Mouse (Mus musculus): ENCODE data around the gene Tnfrsf18.

The Tnfrsf18 gene

DNA sequence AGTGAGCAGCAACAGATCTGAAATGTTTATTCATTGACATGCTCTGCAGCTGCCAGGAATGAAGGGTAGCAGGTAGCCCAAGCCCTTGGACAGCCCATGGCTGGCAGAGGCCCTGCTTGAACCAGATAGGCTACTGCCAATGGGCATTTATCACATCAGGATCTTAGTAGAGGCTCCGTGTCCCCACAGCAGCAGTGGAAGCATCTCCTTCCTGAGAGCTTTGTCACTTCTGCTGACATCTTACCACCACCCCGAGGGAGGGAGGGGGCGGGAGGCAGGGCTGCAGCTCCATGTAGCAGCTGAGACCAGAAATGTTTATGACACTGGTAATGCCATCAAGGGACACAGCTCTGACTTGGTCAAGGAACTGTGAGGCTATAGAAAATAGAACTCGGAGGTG is 6.9 kb downstream of the Tnfrsf18 start:
- no peak for DNase-seq (ENCODE audit: low spot score)

DNA sequence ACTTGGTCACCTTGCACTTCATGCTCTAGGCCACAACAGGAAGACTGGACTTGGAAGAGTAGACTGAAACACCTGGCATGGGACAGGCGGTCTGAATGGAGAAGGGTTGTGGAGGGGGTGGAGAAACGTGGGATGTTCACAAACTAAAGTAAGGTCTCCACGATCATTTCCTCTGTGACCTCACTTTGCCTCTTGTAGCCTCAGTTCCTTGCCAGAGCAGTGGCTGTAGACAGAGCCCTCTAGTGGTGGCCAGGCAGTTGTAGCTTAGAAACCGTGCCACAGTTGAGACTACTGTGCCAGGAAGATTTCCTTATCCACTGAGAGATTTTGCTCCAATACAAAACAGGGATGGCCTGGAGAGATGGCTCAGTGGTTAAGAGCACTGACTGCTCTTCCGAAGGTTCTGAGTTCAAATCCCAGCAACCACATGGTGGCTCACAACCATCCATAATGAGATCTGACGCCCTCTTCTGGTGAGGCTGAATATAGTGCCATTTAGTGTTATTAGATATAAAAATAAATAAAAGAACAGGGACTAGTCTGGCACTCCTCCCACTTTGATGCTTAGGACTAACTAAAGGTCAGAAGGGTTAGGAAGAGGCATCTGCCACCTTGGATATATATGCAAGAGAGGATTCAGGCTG is 7.6 kb downstream of the Tnfrsf18 start:
- no peak for DNase-seq (ENCODE audit: low spot score)

DNA sequence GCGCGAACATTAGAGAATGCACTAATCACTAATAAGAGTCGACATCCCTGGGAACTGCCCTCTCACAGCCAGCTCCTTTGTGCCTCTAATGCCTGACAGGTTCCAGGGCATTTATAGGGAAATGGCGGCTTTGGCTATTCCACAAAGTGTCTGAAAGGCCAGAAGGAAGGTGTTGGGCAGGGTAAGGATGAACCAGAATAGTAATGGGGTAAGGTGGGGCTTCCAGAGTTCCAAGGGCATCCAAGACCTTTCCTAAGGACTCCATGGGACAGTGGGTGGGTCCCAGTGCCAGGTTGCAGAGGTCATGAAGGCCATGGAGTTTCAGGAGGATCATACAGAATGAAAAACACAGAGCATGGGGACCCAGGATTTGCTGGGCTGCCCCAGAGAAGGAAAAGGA is 8.3 kb downstream of the Tnfrsf18 start:
- no peak for DNase-seq (ENCODE audit: low spot score)

DNA sequence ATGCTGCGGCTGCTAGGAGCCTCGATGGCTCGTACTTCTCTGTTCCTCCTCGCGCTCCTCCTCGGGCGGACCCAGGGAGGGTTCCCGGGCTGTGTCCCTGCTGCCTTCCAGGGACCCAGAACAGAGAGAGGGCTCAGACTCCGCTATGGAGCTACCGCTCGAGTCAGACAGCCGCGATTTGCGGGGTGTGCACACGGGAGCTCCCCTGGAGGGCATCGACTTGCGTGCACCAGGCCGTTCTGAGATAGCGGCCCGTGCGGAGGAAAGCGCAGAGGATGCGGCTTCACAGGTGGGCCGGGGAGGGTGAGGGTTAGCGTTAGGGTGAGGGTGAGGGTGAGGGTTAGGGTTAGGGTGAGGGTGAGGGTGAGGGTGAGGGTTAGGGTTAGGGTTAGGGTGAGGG is 8.9 kb downstream of the Tnfrsf18 start:
- no peak for DNase-seq (ENCODE audit: low spot score)

DNA sequence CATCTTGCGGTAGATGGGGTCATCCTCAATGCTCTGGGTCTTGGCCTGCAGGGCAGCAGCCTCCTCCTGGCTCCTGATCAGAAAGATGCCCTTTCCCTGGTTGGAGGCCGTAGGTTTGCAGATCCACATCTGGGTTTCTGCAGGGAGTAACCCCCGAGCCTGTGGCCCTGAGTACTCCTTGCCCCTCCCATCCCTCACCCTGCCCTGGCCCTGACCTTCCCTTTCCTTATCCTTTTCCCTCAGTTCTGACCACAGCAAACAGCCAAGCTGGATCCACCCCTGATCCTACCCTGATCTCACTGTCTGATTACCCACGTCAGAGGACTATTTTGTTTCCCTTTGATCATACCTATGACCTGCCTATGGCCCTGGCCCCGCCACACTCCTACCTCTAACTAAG is 18.8 kb downstream of the Tnfrsf18 start:
- peak; percentile 72 for DNase-seq (ENCODE audit: low spot score)

DNA sequence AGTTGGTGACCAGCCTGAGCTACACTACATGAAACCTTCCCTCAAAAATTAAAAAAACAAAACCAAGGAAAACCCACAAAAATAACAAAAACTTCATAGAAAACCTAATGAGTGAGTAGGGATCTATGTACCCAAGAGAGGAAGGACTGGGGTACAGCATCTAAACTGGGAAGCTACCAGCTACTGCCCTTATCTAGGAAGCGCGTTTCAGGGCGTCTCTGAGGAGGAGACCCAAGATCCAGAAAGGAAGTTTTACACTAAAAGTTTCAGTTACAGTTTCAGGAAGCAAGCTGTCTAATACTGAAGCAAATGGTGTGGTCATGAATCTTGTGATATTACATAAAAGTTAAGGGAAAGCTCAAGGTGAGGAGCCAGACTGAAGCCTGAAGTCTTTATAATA is 23.8 kb downstream of the Tnfrsf18 start:
- DNase-seq (ENCODE audit: low spot score) = no peak

DNA sequence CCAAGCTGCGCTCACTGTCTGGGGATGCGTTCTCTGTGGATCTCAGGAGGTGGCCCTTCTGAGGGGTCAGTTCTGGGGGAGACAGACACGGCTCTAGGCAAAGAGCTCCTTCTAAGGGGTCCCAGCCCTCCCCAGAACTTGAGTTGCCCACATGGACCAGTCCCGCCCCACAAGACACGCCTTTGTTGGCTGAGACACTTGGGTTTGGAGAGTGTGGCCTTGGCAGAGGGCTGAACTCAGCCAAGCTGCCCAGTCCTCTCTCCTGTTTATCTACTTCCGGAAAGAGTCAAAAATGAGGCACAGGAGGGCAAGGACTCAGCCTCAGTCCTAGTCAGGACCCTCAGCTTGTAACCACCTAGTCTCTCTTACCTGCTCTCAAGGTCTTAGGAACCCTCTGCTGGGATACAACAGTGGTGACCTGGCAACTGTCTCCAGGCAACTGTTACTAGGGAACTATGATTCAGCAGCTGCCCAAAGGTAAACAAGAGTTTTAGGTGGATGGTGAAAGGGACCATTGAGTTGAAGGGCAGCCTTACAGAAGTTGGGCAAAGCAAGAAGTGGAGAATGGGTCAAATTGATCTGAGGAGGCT is 24.5 kb downstream of the Tnfrsf18 start:
- peak; percentile 80 for DNase-seq (ENCODE audit: low spot score)

DNA sequence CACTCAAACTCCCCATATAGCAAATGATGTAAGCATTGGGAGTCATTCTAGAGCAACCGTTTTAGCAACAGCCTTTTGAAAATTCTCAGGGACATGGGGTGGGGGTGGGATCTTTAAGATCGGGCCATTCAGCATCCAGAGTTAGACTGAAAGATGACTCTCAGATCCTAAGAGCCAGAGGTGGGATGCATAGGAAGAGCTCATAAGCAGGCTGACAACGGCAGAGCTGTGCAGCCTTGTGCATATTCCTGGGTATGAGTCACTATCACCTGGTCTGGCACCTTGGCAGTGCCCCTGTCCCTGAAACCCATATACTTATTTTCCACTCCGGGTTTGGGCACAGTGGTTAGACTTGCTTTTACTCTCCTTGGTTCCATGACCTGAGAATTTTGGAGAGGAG is 27.1 kb downstream of the Tnfrsf18 start:
- DNase-seq (ENCODE audit: low spot score) = no peak

DNA sequence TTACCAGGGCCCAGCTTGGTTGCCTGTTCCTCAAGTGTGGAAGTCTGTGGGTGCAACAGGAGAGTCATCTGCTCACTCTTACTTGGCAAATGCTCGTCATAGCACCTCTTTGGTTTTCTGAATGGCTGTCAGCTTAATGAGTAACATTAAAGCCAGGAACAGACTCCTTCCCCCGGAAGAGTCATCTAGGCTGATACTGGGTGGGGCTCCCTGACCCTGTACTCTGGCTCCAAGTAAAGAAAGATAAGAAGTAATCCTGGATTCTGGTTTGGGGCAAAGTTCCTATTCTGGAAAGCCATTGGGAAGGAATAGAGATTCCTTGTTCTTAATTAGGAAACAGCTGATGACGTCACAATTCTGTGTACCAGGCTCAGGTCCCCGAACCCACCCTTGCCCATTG is 28.2 kb downstream of the Tnfrsf18 start:
- DNase-seq (ENCODE audit: low spot score) = no peak

DNA sequence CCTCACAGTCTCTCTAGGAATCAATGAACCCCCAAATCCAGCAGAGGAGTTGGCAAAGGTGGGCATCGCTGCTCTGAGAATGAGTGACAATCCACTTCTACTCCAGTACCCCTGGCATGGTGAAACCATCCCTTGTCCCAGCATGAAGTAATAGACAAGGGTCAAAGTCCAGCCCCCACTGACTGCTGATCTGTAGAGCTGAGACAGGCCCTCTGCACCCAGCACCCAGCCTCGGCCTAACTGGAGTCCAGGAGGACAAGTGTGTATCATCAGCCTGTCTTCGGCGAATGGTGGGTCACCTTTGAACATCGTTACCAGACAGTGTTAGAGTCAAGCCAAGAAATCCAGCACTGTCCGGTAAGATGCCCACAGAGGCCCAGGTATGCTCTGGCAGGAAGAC is 28.6 kb downstream of the Tnfrsf18 start:
- DNase-seq (ENCODE audit: low spot score) = no peak

DNA sequence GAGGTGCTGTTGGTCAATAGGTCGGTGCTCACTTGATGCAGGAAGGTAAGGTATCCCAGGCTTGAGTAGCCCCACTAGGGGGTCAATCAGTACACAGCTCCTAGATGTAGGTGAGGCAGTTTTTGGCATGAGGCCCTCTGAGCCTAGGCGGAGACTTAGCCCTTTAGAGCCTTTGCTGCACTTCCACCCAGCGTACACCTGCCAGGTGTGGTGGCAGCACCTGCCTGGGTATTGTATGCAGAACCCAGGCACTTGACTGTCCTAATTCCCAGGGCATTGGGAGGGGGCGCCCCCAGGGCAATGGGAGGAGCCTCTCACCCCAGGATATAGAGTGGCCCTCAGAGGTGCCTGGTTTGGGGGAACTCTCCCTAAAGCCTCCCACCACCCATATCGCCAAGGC is 29.2 kb downstream of the Tnfrsf18 start:
- no peak for DNase-seq (ENCODE audit: low spot score)

DNA sequence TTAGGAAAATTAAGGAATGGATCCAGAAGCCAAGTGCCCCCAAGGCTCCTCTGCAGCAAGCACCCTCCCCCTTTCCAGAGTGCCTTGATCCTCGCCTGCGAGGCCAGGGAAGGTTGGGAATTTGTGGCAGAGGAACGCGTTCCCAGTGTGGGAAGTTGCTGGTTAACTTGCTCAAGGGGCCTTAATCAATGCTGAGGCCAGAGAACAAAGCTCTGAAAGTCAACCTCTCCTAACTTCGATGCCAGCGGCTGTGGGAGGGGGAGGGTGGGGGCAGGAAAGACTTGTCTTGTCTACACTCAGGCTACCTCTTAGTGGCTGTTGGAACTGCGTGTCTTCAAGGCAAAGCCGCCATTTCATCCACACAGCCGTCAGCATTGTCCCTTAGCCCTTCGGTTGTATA is 31.7 kb downstream of the Tnfrsf18 start:
- no peak for DNase-seq (ENCODE audit: low spot score)

DNA sequence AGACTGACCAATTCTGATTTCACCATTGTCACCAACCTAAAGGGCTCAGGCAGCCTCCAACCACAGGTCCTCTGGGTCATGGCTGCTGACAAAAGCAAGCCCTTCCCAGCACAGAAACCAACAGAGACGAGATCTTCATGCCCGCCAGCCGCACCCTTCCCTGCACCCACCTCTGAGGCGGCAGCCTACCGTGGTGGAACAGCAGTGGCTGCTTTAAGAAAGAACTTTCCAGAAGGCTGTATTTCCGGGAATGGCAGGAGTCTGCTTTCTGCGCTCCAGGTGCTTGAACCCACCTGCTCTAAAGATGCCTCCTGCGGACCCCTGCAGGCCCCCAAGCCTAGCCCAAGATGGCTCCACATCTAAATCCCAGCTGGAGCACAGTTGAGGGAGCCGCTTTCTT is 32.9 kb downstream of the Tnfrsf18 start:
- DNase-seq (ENCODE audit: low spot score) = no peak

DNA sequence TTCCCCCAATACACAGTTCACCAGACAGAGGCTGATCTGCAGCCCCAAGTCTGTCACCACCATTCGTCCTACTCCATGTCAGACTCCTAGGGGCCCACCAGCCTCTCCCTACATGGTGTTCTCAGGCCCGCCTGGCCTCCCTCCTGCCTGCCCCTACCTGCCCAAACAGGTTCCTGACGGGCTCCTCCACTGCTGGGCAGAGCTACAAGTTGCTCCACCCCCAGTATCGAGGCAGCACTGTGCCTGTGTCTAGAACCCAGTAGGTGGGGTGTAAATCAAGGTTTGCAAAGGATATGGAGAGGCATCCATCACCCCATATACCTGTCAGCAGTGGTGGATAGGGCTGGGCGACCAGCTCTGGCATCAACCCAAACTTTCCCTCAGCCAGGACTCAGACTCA is 33.3 kb downstream of the Tnfrsf18 start, which contains the start of gene Ttll10:
Gene Ttll10, minus strand, starts transcription at position 154 of the 400 bp plus-strand sequence.
- DNase-seq (ENCODE audit: low spot score) = no peak

DNA sequence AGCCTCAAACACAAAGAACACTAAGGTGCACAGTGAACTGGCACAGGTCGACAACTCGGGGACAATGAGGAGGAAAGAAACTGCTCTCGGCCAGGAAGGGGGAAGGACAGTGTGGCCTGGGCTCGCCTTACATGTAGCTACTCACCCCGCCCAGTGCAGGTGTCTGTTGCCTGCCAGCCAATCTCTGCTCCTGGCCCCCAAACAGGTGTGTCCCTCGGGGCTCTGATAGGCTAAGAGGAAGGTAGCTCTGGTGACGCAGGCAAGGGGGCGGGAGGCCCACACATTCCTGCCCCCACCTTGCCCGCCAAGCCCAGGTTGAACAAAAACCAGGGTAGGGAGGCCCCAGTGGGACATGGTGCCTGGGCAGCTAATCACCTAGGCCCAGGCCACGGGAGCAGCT is 33.7 kb downstream of the Tnfrsf18 start:
- peak; percentile 63 for DNase-seq (ENCODE audit: low spot score)

DNA sequence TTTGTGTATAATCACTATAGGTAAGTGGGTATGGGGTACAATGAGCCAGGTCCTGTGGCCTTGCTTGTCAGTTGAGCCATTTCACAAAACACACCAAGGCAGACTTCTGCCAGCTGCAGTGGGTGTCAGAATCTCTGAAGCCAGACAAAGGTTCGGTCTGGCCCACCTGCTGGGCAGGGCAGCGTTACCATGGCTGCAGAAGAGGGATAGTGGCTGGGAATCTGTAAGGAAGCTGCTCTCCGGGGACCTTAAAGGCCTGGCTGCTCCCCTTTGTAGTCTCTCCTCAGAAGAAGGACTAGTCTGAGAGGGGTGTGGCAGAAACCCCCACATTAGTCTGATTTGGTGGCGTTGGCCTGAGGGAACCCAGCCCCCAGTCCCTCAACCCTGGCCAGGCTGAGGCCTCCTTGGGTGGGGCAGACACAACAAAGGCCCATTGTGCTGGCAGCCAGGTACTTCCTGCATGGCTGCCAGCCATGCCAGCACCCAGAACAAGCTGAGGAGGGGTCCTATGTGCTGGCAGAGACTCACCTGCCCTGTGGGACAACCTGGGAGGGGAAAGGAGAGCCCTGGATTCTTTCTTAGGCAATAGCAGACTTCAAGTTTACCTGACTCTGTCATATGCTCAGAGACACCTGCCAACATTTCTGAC is 38.0 kb downstream of the Tnfrsf18 start:
- no peak for DNase-seq (ENCODE audit: low spot score)

DNA sequence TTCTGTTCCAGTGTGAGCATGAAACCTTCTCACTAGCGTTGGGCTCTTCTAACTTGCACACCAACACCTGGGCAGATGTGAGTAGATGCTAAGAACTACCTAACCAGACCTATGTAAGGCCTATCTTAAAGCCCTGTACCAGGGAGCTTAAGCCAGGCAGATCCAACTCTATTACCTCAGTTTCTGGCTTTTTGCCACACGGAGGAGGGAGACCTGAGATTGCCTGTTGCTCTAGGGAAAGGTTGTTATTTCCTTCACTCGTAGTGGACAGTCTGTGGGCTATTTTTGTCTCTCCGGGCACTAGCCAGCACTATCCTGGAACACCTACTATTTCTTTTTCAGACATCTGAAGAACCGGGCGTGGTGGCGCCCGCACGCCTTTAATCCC is 38.5 kb downstream of the Tnfrsf18 start:
- DNase-seq (ENCODE audit: low spot score) = no peak

DNA sequence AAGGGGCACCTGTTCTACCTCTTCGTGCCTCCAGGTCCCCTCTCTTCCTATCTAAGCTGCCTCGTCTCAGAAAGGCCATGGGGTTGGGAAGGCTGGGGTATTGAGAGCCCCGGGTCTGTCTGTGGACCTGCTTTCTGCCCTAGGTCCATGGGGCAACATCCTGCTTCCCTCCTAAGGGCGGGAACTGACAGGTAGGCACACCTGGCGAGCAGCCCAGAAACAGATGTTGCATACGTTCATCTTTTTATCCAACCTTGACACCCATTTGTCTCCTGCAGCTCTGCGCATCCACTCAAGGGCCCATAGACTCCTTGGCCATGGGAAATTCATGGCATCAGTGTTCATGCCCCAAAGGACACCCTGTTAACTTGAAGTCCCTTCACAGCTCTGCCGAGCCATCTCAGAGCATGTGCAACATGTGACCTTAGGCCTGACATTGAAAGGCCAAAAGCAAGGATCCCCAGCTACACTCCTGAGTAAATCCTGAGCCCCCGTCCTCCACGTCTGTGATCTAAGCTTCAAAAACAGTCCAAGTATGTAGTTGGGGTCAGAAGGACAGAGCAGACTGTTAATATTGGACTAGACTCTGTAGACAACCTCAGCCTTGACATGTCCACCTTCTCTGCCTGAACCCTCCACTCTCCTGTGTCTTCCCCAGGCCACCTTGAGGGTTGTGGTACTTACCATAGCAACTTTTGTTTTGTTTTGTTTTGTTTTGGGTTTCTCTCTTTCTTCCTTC is 39.4 kb downstream of the Tnfrsf18 start:
- no peak for DNase-seq (ENCODE audit: low spot score)

DNA sequence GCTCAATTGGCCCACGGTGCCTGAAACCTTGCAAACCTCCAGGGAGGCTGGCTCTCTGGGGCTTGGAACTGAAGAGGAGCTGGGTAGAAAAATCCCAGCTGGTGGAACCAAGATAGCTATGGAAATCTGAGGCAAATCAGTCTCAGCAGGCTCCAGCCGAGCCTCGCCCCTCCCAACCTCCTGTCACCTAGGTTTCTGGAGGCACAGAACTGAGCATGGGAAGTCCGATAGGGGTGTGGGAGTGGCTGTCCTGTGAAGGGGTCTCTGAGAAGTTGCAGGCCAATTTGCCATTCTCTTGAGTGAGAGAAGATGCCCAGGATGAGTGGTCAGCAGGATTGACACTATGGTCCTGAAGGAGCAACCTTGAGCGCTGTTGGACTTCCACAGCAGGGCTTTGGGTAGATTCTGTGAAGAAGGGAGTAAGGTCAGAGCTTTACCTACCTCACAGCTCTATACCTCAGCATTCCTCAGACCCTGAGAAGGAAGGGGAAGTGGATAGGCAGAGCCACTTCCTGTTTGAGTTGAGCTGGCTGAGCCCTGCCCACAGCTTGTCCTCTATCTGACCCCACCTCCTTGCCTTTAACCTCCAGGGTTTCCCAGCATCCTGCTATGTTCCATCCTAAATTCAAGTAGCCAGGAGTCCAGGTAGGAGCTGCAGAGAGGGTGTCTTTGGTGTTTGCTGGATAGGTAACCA is 41.4 kb downstream of the Tnfrsf18 start:
- no peak for DNase-seq (ENCODE audit: low spot score)

DNA sequence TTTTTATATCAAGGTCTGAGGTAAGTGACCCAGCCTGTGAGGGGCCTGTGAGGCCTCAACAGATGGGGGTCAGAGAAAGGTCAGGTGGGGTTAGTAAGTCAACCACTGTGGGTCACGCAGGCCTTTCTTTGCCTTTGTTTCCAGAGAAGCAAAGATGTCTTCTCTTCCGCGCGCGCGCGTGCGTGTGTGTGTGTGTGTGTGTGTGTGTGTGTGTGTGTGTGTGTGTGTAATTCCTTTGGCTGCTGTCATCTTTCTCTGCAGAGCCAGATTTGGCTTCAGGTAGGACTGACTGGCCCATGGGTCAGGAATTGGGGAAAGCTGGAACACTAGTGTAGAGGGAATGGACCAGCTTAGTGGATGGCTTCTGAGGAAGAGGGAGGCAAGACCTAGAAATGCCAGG is 43.7 kb downstream of the Tnfrsf18 start:
- no peak for DNase-seq (ENCODE audit: low spot score)

DNA sequence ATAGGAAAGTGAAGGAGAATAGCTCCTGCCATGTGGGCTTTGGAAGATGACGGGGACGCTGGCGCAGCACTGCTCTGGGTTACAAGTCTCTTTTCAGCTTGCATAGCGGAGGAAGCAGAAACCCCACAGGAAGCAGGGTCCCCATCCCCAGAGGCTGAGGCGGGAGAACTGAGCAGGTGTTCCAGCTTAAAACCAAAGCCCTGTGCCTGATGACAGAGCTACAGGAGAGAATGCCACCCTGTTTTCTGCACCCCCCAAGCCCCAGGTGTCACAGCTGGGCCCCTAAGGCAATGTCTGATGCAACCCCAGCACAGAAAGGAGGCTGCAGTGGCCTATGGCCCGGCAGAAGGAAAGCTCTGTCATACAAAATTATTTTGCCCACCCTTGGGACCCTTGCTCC is 44.3 kb downstream of the Tnfrsf18 start:
- DNase-seq (ENCODE audit: low spot score) = no peak

DNA sequence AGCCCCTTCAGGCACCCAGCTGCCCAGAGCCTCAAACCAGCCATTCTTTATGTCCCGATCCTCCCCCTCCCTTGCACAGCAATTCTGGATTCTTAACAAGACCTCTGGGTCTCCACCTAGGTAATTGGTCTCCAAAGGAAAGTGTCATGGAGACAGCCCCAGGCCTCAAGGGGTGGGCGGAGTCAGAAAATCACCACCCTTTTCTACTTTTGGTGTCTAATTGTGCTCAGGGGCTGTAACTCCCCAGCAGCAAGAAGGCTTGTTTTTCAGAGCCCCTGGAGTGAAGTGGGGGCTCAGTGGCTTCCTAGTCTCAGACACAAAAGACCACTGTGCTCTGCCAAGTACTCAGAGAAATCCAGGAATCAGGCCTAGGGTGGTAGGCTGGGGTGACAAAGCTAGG is 44.8 kb downstream of the Tnfrsf18 start:
- DNase-seq (ENCODE audit: low spot score) = no peak
